Mouse (Mus musculus) MN1 (cell line): ENCODE data around the gene Msx2.

Experiments used
- DNase-seq: peaks from one replicate; pipeline ENCODE4 v3.0.0-alpha.2; 2016; ENCODE audit warnings: low spot score

Gene Msx2

DNA sequence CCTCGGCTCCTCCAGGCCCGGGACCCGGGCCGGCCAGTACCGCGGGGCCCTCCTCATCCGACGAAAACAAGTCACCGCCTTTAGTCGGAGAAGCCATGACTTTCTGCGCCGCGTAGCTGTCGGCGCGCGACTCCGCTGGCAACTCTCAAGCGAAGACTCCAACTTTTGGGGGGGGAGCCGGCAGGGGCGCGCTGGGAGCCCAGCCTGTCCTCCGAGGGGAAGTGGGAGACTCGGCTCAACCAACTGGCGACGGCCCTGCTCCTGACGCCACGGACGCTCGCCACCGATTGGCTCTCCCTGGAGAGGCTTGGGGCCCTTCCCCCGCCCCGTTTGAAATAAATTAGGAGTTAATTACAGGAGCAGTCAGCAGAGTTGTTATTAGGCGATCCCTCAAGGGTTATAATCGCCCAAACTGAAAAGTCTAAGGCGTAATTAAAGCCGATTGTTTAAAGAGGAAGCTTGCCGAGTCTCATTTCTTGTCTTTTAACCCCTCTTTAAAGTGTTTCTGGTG is at the start of gene Msx2:
Msx2 (minus strand) TSS at position 461 of the 511 bp plus-strand sequence.
- DNase-seq, result no peak

DNA sequence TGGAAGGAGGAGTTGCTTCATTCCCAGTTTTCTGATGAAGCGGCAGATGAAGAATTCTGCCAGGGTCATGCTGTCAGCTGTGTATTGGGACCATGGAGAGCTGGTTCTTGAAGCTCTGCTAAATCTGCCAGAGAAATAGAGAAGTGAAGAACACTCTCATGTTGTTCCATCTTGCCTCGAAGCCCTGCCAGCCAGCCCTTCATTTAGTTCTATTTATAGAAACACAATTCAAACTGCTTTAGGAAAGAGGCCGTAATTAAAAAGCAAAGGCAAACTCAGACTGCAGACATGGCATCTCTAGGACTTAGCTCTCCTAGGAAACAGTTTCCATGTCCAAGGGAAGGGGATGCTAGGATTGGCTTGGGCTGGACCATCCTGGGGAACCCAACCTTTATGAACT is 48.6 kb upstream of the Msx2 start:
- DNase-seq, result no peak

DNA sequence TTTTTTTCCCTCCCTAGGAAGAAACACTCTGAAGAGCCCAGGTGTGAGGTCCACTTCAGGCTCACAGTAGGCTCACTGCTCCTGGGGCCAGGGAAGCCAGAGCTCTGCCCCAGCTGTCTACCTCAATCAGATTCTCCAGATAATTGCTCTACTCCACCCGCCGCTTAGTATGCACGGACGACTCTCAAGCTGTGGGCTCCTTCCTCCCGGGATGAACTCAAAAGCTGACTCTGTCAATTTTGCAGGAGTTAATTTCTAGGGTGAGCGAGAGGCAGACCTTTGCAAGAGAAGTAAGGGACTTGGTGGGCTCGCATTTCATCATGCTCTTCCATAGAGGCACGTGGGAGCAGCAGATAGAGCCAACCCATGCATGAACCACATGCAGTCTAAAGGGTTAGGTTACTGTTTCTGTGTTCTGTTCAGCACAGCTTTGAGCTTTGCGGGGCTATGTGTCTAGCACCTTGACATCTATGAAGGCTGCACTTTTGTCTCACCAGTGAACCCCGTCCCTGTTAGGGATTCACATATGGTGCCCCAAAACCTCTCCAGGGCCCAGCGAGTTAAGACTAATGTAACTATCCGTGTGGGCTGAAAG is 47.6 kb upstream of the Msx2 start:
- DNase-seq, result no peak

- DNase-seq, result no peak
Observed at GRCm38 (mm10) chr13:53519727-53520126, 46.9 kb upstream of the Msx2 start.

- no peak for DNase-seq
Observed at GRCm38 (mm10) chr13:53518306-53518705, 45.4 kb upstream of the Msx2 start.

DNA sequence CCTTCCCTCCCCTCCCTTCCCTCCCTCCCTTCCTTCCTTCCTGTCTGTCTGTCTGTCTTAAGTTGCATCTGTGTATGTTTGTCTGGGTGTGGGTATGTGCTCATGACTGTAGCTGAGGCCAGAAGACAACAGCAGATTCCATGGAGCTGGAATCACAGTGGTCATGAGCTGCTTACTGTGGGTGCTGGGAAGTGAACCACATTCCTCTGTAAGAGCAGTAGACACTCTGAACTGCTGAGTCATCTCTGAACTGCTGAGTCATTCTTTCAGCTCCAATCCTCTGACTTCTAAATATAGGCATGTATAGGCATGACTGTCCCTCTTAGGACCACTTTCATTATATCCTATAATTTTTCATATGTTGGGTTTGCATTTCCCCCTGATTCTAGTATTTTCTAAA is 41.7 kb upstream of the Msx2 start:
- DNase-seq, result no peak

DNA sequence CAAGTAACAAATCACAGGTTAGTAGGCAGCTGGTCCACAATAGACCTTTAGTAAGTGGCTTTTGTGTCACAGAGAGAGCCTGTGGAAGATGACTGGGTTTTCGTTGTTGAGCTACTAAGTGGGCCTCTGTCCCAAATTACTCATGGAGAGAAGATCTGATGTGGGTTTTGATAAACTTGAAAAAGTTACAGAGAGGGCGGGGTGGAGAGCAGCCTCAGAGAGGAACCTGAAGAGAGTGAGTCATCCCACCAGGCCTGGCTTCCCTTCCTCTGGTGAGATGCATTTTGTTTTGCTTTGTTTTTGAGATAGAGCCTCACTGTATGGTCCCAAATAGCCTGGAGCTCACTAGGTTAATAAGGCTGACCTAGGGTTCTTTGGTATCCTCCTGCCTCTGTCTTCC is 38.5 kb upstream of the Msx2 start:
- DNase-seq, result no peak

DNA sequence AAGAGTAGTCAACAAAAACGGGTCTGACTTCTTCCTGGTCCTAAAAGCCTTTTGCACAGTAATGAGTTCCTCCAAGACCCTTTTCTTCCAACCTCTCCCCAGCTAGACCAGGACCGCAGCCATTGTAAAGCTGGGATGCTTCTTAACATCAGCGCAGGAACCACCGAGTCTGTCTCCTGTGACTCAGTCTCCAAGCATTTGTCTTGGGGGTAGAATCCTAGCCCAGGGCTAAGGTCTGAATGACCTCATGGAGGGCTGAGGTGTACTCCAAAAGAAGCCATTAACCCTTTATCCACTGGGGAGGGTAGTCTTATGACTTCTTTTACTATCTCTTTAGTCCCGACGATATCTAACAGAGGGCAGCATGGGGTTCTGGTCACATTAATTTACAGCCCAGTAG is 29.5 kb upstream of the Msx2 start:
- DNase-seq, result no peak

- no peak for DNase-seq
Observed at GRCm38 (mm10) chr13:53501561-53502253, 28.8 kb upstream of the Msx2 start.

DNA sequence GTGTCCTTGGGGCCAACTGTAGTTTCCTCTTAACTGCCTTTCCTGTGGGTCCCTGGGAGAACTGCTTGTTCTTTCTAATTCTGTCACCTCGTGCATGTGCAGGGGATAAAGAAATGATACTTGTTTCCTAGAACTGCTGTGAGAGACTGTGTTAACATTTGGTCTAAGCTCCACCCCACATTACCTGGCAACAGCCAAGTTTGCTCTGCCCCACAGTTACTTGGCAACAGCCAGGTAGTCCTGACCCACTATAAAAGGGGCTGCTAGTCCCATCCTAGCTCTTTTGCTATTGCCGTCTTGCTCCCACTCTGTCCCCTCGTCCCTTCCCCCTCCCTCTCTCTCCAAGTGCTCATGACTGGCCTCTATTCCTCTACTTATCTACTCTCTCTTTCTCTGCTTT is 28.2 kb upstream of the Msx2 start:
- DNase-seq, result no peak

- no peak for DNase-seq
Observed at GRCm38 (mm10) chr13:53486512-53486911, 13.6 kb upstream of the Msx2 start.

DNA sequence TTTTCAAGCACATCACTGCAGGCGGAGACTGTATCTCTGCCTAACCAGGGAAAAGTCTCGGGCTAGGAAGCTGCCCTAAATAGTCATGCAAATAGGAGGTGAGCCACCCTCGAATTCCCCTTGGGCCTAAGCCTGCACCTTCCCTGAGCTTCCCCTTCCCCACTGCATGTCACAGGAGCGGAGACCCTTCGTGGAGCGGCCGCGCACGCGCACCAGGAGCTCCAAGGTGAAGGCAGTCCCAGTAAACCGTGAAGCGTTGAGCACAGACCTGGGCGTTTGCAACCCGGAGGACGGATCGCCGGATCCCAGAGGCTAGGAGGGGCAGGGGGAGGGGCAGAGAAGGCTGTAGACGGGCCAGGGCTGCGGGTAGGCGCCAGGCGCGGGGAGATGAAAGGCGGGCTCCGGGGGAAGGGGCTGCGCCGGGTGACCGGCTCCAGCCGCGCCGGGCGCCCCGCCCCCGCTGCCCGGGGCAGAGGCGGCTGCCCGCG is 2.9 kb upstream of the Msx2 start:
- DNase-seq, result no peak

- no peak for DNase-seq
Observed at GRCm38 (mm10) chr13:53474491-53474890, 1.6 kb upstream of the Msx2 start.

GRCm38 (mm10) chr13:53473991-53474390 is 1.1 kb upstream of the Msx2 start:
- DNase-seq, result no peak

DNA sequence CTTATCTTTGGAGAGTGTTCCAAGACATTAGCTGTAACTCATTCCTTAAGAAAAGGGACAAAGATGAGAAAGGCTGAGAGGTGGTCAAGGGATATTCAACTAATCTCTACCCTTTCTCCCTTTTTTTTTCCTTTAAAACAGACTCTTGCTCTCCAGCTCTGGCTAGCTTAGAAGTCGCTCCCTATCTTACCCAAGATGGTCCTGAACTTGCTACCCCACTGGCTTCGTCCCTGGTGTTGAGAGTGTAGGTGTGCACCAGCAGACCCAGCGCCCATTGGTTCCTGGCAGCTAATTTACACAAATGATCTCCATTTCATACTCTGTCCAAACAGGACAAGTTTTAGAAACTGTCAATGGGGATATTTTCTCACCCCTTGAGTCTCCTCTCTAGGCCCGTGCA is 417 bp upstream of the Msx2 start:
- no peak for DNase-seq

DNA sequence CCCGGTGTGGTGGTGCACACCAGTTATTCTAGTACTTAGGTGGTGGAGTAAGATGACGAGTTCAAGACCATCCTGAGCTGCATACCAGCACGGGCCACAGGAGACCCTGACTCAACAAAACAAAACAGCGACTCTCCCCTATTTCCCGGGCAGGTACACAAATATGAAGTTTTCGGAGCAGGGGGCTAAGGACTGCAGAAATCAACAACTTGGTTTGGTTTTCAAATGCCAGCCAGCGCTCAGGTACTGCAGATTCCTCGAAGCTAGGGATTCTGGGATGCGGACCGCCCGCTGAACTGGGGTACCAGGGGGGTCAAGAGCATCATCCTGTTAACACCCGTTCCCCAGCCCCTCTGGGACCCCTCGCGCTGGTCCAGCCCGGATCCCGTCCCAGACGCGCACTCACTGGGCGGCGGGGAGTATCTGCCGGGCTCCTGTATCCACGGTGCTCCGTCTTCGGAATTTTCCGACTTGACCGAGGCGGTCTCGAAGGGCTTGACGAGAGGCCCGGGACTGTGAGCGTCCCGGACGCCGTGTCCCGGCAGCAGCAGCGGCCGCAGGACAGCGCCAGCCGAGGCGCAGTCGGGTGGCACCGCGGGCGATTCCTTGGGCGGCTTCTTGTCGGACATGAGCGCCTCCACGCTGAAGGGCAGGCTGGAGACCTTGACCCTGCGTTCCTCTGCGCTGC is 804 bp downstream of the Msx2 start:
- no peak for DNase-seq

DNA sequence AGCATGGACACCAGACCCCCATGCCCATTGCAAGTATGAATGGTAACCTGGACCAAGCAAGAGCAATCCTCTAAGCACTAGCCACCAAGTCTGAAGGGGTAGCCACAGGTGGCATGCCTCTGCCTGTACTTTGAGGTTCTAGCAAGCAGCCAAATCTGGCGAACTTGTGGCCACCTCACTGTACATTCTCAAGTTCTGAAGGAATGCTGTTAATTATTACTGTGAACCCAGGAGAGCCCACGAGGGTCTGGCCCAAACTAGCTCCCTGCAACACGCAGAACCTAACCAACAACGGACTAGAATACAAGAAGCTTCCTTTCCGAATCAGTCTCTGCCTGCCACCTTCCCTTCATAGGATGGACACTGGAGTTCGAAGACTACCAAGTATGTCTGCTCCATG is 1.5 kb downstream of the Msx2 start:
- no peak for DNase-seq

DNA sequence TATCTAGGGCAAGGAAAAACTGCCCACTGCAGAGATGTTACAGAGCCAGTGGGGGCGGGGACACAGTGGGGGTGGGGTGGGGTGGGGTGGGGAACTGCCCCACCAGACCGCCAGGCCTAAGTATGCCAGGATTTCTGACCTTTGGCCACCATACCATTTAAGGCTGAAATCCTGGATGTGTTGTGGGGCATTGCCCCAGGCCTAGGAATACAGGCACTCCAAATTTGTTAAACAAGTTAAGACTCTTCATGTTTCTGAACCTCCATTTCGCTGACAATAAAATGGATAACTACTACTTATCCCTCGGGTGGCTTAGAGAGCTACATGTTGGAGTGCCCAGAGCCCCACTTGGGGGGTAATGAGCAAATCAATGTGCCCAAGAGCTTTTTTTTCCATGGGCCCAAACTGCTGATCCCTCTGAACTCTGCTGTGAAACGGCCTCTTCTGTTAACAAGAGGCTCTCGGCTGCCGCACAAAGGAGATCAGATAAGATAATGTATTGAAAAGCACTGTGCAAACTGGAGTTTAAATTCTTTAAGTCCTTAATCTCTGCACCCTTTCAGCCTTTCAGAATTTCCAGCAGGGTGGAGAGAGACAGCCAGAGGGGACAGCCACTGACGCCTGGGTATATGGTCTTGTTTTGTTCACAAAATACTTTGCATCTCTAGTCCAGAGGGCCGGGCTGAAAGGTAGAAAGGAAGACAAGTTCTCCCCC is 2.3 kb downstream of the Msx2 start:
- no peak for DNase-seq

GRCm38 (mm10) chr13:53469756-53470155 is 3.1 kb downstream of the Msx2 start:
- no peak for DNase-seq

DNA sequence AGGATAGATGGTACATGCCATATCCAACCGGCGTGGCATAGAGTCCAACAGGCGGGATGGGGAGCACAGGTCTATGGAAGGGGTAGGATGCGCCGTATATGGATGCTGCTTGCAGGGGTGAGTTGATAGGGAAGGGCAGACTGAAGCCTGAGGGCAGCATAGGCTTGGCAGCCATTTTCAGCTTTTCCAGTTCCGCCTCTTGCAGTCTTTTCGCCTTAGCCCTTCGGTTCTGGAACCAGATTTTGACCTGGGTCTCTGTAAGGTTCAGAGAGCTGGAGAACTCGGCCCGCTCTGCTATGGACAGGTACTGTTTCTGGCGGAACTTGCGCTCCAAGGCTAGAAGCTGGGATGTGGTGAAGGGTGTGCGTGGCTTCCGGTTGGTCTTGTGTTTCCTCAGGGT is 4.7 kb downstream of the Msx2 start:
- no peak for DNase-seq

GRCm38 (mm10) chr13:53466189-53466866 is 6.5 kb downstream of the Msx2 start:
- DNase-seq, result no peak
